Mouse (Mus musculus): Measurements from ENCODE around the gene Ifnlr1. TPM values are rescaled to one million over a fixed set of nuclear protein-coding genes. Genes with fewer than 3 reads are reported as not detected.
A peak's percentile ranks its signal among the peaks of the same experiment; 100 is the strongest.

The Ifnlr1 gene
- polyA plus RNA-seq, 1 experiment, result not detected

GRCm38 (mm10) chr4:135661082-135661809 lies 24.8 kb upstream of the Ifnlr1 start:
- TF ChIP-seq MYOD1 (IDR thresholded peaks at IDR 0.05; ENCODE audit: control insufficient read depth in 1 of 3, insufficient read length in 2 of 3, low read depth in 2 of 3) (peak in 1 of 3 experiments; percentile 80), MYOG (IDR thresholded peaks at IDR 0.05; ENCODE audit: control insufficient read depth in 1 of 3, insufficient read depth in 1 of 3, insufficient read length in 2 of 3, low read depth in 2 of 3) (peak in 1 of 3 experiments; percentile 73), MAX (IDR thresholded peaks at IDR 0.05; ENCODE audit: low read depth) (no peak)
- Histone ChIP-seq H3K79me2 (ENCODE audit: control insufficient read depth, insufficient read depth) (no peaks in the 10 kb centered on the region), H3ac (ENCODE audit: control insufficient read depth, insufficient read length) (no peak overlapping the region), H3K36me3 (ENCODE audit: control insufficient read depth, insufficient read depth) (no peaks in the 10 kb centered on the region), H3K4me3 (no peak overlapping the region), H3K4me2 (ENCODE audit: low read depth) (no peak overlapping the region), H3K27me3 (ENCODE audit: control insufficient read depth, insufficient read depth, insufficient read length) (no peaks in the 10 kb centered on the region)

GRCm38 (mm10) chr4:135661994-135662393 lies 24.1 kb upstream of the Ifnlr1 start:
- no peak overlapping the region for H3K4me3 ChIP-seq
- H3K79me2 ChIP-seq (ENCODE audit: control insufficient read depth, insufficient read depth), result no peaks in the 10 kb centered on the region
- TF ChIP-seq E2F4 (IDR thresholded peaks at IDR 0.05; ENCODE audit: insufficient read depth), result no peak
- peak in 2 of 3 experiments; percentile 22 to 86 for TF ChIP-seq MYOG (IDR thresholded peaks at IDR 0.05; ENCODE audit: control insufficient read depth in 1 of 3, insufficient read depth in 1 of 3, insufficient read length in 2 of 3, low read depth in 2 of 3)
- TF ChIP-seq MYOD1 (IDR thresholded peaks at IDR 0.05; ENCODE audit: control insufficient read depth in 1 of 3, insufficient read length in 2 of 3, low read depth in 2 of 3), result peak in 2 of 3 experiments; percentile 29 to 71
- H3K36me3 ChIP-seq (ENCODE audit: control insufficient read depth, insufficient read depth), result no peaks in the 10 kb centered on the region
- no peak overlapping the region for H3ac ChIP-seq (ENCODE audit: control insufficient read depth, insufficient read length)
- H3K27me3 ChIP-seq (ENCODE audit: control insufficient read depth, insufficient read depth, insufficient read length), result no peaks in the 10 kb centered on the region
- no peak overlapping the region for H3K4me2 ChIP-seq (ENCODE audit: low read depth)

GRCm38 (mm10) chr4:135664656-135665055 lies 21.4 kb upstream of the Ifnlr1 start:
- TF ChIP-seq USF1 (IDR thresholded peaks at IDR 0.05; ENCODE audit: low read depth) (no peak), TCF3 (IDR thresholded peaks at IDR 0.05; ENCODE audit: insufficient read length, low read depth) (no peak), MYOG (IDR thresholded peaks at IDR 0.05; ENCODE audit: control insufficient read depth in 1 of 3, insufficient read depth in 1 of 3, insufficient read length in 2 of 3, low read depth in 2 of 3) (no peak), CEBPB (IDR thresholded peaks at IDR 0.05; ENCODE audit: insufficient read depth, poor library complexity, severe bottlenecking) (no peak), SRF (IDR thresholded peaks at IDR 0.05; ENCODE audit: control insufficient read depth, insufficient read length, low read depth) (no peak), E2F4 (IDR thresholded peaks at IDR 0.05; ENCODE audit: insufficient read depth) (no peak), MAX (IDR thresholded peaks at IDR 0.05; ENCODE audit: low read depth) (no peak), POLR2AphosphoS2 (IDR thresholded peaks at IDR 0.05; ENCODE audit: insufficient read length, low read depth) (no peak), POLR2A (IDR thresholded peaks at IDR 0.05; ENCODE audit: insufficient read length, low read depth) (no peak), TCF12 (IDR thresholded peaks at IDR 0.05; ENCODE audit: insufficient read depth, poor library complexity, severe bottlenecking) (no peak), MYOD1 (IDR thresholded peaks at IDR 0.05; ENCODE audit: control insufficient read depth in 1 of 3, insufficient read length in 2 of 3, low read depth in 2 of 3) (no peak), REST (IDR thresholded peaks at IDR 0.05; ENCODE audit: insufficient read depth, insufficient read length) (no peak)
- Histone ChIP-seq H3K36me3 (ENCODE audit: control insufficient read depth, insufficient read depth) (no peaks in the 10 kb centered on the region), H3K79me2 (ENCODE audit: control insufficient read depth, insufficient read depth) (no peaks in the 10 kb centered on the region)

GRCm38 (mm10) chr4:135666192-135666975 lies 19.7 kb upstream of the Ifnlr1 start:
- Histone ChIP-seq H3K36me3 (ENCODE audit: control insufficient read depth, insufficient read depth) (no peaks in the 10 kb centered on the region), H3K27me3 (ENCODE audit: control insufficient read depth, insufficient read depth, insufficient read length) (peaks cover 11% of the 10 kb centered on the region), H3ac (ENCODE audit: control insufficient read depth, insufficient read length) (no peak overlapping the region), H3K79me2 (ENCODE audit: control insufficient read depth, insufficient read depth) (no peaks in the 10 kb centered on the region), H3K4me3 (no peak overlapping the region), H3K4me2 (ENCODE audit: low read depth) (no peak overlapping the region)
- TF ChIP-seq TCF3 (IDR thresholded peaks at IDR 0.05; ENCODE audit: insufficient read length, low read depth) (no peak), MYOG (IDR thresholded peaks at IDR 0.05; ENCODE audit: control insufficient read depth in 1 of 3, insufficient read depth in 1 of 3, insufficient read length in 2 of 3, low read depth in 2 of 3) (no peak), MYOD1 (IDR thresholded peaks at IDR 0.05; ENCODE audit: control insufficient read depth in 1 of 3, insufficient read length in 2 of 3, low read depth in 2 of 3) (no peak), REST (IDR thresholded peaks at IDR 0.05; ENCODE audit: insufficient read depth, insufficient read length) (no peak), POLR2A (IDR thresholded peaks at IDR 0.05; ENCODE audit: insufficient read length, low read depth) (no peak), SRF (IDR thresholded peaks at IDR 0.05; ENCODE audit: control insufficient read depth, insufficient read length, low read depth) (no peak)

More at GRCm38 (mm10) chr4:135664656-135665055, 21.4 kb upstream of the Ifnlr1 start:
- Histone ChIP-seq H3K4me2 (ENCODE audit: low read depth) (no peak overlapping the region), H3ac (ENCODE audit: control insufficient read depth, insufficient read length) (no peak overlapping the region), H3K27me3 (ENCODE audit: control insufficient read depth, insufficient read depth, insufficient read length) (peaks cover 2% of the 10 kb centered on the region), H3K4me3 (no peak overlapping the region)

GRCm38 (mm10) chr4:135667266-135667844 lies 18.7 kb upstream of the Ifnlr1 start:
- peaks cover 11% of the 10 kb centered on the region for H3K27me3 ChIP-seq (ENCODE audit: control insufficient read depth, insufficient read depth, insufficient read length)
- no peak overlapping the region for H3K4me3 ChIP-seq
- no peaks in the 10 kb centered on the region for H3K36me3 ChIP-seq (ENCODE audit: control insufficient read depth, insufficient read depth)
- H3K79me2 ChIP-seq (ENCODE audit: control insufficient read depth, insufficient read depth), result no peaks in the 10 kb centered on the region
- H3ac ChIP-seq (ENCODE audit: control insufficient read depth, insufficient read length), result no peak overlapping the region
- TF ChIP-seq TCF12 (IDR thresholded peaks at IDR 0.05; ENCODE audit: insufficient read depth, poor library complexity, severe bottlenecking), result no peak
- TF ChIP-seq CEBPB (IDR thresholded peaks at IDR 0.05; ENCODE audit: insufficient read depth, poor library complexity, severe bottlenecking), result no peak
- no peak for TF ChIP-seq E2F4 (IDR thresholded peaks at IDR 0.05; ENCODE audit: insufficient read depth)
- no peak for TF ChIP-seq MYOG (IDR thresholded peaks at IDR 0.05; ENCODE audit: control insufficient read depth in 1 of 3, insufficient read depth in 1 of 3, insufficient read length in 2 of 3, low read depth in 2 of 3)
- TF ChIP-seq REST (IDR thresholded peaks at IDR 0.05; ENCODE audit: insufficient read depth, insufficient read length), result no peak
- no peak for TF ChIP-seq MYOD1 (IDR thresholded peaks at IDR 0.05; ENCODE audit: control insufficient read depth in 1 of 3, insufficient read length in 2 of 3, low read depth in 2 of 3)
- no peak for TF ChIP-seq TCF3 (IDR thresholded peaks at IDR 0.05; ENCODE audit: insufficient read length, low read depth)
- no peak for TF ChIP-seq POLR2A (IDR thresholded peaks at IDR 0.05; ENCODE audit: insufficient read length, low read depth)
- no peak for TF ChIP-seq SRF (IDR thresholded peaks at IDR 0.05; ENCODE audit: control insufficient read depth, insufficient read length, low read depth)
- no peak for TF ChIP-seq USF1 (IDR thresholded peaks at IDR 0.05; ENCODE audit: low read depth)
- no peak for TF ChIP-seq MAX (IDR thresholded peaks at IDR 0.05; ENCODE audit: low read depth)
- no peak for TF ChIP-seq POLR2AphosphoS2 (IDR thresholded peaks at IDR 0.05; ENCODE audit: insufficient read length, low read depth)
- H3K4me2 ChIP-seq (ENCODE audit: low read depth), result no peak overlapping the region
